Comparison of ENCODE assay signal across 7 mouse cellular contexts in the genomic region with DNA sequence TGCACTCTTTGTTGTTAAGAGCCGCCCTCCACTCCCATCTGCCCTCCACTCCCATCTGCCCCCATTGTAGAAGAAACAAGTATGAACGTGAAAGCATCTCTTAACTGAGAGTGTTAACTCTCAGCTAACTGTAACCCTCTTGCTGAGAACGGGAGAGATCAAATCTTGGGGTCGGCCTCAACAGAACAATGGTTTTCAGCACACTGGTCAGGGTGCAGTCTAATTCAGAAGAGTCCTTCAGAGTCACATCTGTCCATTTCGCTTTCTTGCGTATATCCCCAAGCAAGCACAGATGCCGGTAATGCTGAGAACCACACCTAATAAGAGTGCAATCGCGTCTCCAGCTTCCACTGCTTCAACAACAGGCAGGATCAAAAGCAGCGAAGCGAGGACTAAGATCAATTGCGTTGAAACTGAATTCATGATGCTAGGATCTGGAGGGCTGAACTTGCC. TPM values are rescaled to one million over a fixed set of nuclear protein-coding genes. Genes with fewer than 3 reads are reported as not detected.
A peak's percentile ranks its signal among the peaks of the same experiment; 100 is the strongest.
DNase-seq lines count a peak whose midpoint lies in the region; ATAC-seq lines count a peak whose summit lies in the region.

No protein-coding gene starts in this region.

- ATAC-seq in heart, embryonic 14.5 days (ENCODE audit: insufficient number of reproducible peaks, insufficient read depth, low FRiP score, low read depth) = no peak
- ATAC-seq in limb, embryonic 12.5 days (ENCODE audit: insufficient number of reproducible peaks, insufficient read depth, low FRiP score, low TSS enrichment, low read depth) = no peak

- H3K27ac ChIP-seq in heart, embryonic 14.5 days (replicated peaks in 1 of 2; ENCODE audit: control insufficient read depth in 1 of 2, insufficient read depth in 1 of 2, low read depth in 2 of 2, low read length in 2 of 2) = no peak overlapping the region; a peak in 1 of 4 replicates
- peak overlapping the region; percentile 53; the same call in 1 of the 2 replicates for H3K27ac ChIP-seq in limb, embryonic 12.5 days

- H3K36me3 ChIP-seq in heart, embryonic 14.5 days (ENCODE audit: control insufficient read depth, insufficient read depth, low read length) = peaks cover 12% of the 10 kb centered on the region
- H3K36me3 ChIP-seq in limb, embryonic 12.5 days = no peaks in the 10 kb centered on the region

- peak; percentile 8 to 22 for DNase-seq in right cerebral cortex, adult 2 months (ENCODE audit: low spot score in 2 of 2)
- DNase-seq in right cerebral cortex, postnatal 4 days = no peak
- peak; percentile 34 for DNase-seq in cerebellum, adult 9-10 months
- peak; percentile 47 for DNase-seq in neural tube, embryonic 10.5 days (ENCODE audit: extremely low spot score, low spot score)
- no peak for DNase-seq in layer of hippocampus, adult 11-12 months (ENCODE audit: low spot score)

- peak overlapping the region; percentile 66 for H3K4me2 ChIP-seq in heart, embryonic 14.5 days (ENCODE audit: low read length)
- peak overlapping the region; percentile 59 for H3K4me2 ChIP-seq in limb, embryonic 12.5 days

- H3K4me3 ChIP-seq in heart, embryonic 14.5 days (ENCODE audit: control insufficient read depth in 1 of 2, insufficient read depth in 1 of 2, low read depth in 1 of 2, low read length in 2 of 2) = peak overlapping the region; percentile 39 to 53
- H3K4me3 ChIP-seq in limb, embryonic 12.5 days (replicated peaks) = peak overlapping the region; percentile 32

- H3K9ac ChIP-seq in heart, embryonic 14.5 days (ENCODE audit: low read length) = peak overlapping the region; percentile 52
- peak overlapping the region; percentile 19; the same call in 1 of the 2 replicates for H3K9ac ChIP-seq in limb, embryonic 12.5 days (replicated peaks)

- H3K9me3 ChIP-seq in heart, embryonic 14.5 days (ENCODE audit: control insufficient read depth, low read length) = no peaks in the 10 kb centered on the region
- H3K9me3 ChIP-seq in limb, embryonic 12.5 days = no peaks in the 10 kb centered on the region

- 45% methylated on average over 12 of the region's 12 CpGs for WGBS in heart, embryonic 14.5 days
- WGBS in limb, embryonic 12.5 days = 47% methylated on average over 12 of the region's 12 CpGs

- H3K27me3 ChIP-seq in heart, embryonic 14.5 days (ENCODE audit: control insufficient read depth, insufficient read depth, low read length) = no peaks in the 10 kb centered on the region
- no peaks in the 10 kb centered on the region for H3K27me3 ChIP-seq in limb, embryonic 12.5 days

- peaks cover 4 to 10% of the 10 kb centered on the region in 2 experiments; a peak in 2 of 4 replicates for H3K4me1 ChIP-seq in heart, embryonic 14.5 days (ENCODE audit: control insufficient read depth in 2 of 2, insufficient read depth in 2 of 2, low read length in 2 of 2)
- H3K4me1 ChIP-seq in limb, embryonic 12.5 days (replicated peaks) = peaks cover 6% of the 10 kb centered on the region

RNA-seq across cellular contexts. Expression of gene 2610001J05Rik, which starts 1.0 kb away (rescaled TPM):
- 94.3 and 102 TPM in 2 replicates for polyA plus RNA-seq in heart, embryonic 14.5 days (2014; fragmentation: Nextera tagmentation; extraction: Ambion mirVana)
- 99.3 and 100.0 TPM in 2 replicates for polyA plus RNA-seq in limb, embryonic 12.5 days (2016; fragmentation: Nextera tagmentation; extraction: Ambion mirVana)

RNA-seq across cellular contexts. Expression of gene Gpr85, which starts 30.6 kb away (rescaled TPM):
- polyA plus RNA-seq in heart, embryonic 14.5 days (2014; fragmentation: Nextera tagmentation; extraction: Ambion mirVana) = 5.9 and 6.2 TPM in 2 replicates
- polyA plus RNA-seq in limb, embryonic 12.5 days (2016; fragmentation: Nextera tagmentation; extraction: Ambion mirVana) = 5.1 and 5.8 TPM in 2 replicates

Comparison
In these comparisons a context has a peak if more than half of its experiments do, and no peak if none do; other contexts are left out.
1. DNase-seq: peak in right cerebral cortex, adult 2 months (2 of 2), cerebellum, adult 9-10 months (single experiment) and neural tube, embryonic 10.5 days (single experiment); none in right cerebral cortex, postnatal 4 days (single experiment) and layer of hippocampus, adult 11-12 months (single experiment).